Mouse (Mus musculus) leukemia stem cell, adult 10-12 weeks (primary cell): ENCODE data around the gene Gm11758. TPM values are rescaled to one million over a fixed set of nuclear protein-coding genes. Genes with fewer than 3 reads are reported as not detected.

Experiments
- polyA plus RNA-seq: library from polyadenylated mRNA; stranded (reverse); fragments of >175 nt; gene quantifications from 2 replicates; pipeline ENCODE4 v1.2.3, GENCODE M21; 2012; ENCODE audit warnings: low replicate concordance

The Gm11758 gene
- polyA plus RNA-seq, result not detected in 2 replicates

DNA sequence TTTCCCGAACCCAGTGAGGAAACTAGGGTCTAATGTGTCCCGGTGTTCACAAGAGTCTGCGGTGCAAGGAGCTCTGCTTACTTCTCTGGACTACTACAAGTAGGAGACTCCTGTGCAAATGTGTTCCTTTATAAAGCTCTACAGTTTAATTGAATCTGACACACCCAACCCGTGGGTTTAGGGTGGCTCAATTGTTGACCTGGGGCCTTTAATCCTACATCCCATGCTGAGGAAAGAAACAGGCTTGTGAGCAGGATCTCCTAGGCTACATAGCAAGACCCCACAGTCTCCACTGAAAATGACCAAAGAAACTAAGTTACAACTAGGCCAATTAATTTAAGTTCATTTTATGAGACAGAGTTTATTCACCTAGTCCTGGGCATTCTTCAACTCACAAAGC is at the start of gene Gm11758:
Gm11758 (minus strand) TSS at position 101 of the 400 bp plus-strand sequence.

GRCm38 (mm10) chr4:73920660-73921059 is 44.6 kb upstream of the Gm11758 start, which contains the start of gene Gm11756:
Gene Gm11756, minus strand, starts transcription at chr4:73920760.

DNA sequence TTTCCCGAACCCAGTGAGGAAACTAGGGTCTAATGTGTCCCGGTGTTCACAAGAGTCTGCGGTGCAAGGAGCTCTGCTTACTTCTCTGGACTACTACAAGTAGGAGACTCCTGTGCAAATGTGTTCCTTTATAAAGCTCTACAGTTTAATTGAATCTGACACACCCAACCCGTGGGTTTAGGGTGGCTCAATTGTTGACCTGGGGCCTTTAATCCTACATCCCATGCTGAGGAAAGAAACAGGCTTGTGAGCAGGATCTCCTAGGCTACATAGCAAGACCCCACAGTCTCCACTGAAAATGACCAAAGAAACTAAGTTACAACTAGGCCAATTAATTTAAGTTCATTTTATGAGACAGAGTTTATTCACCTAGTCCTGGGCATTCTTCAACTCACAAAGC is 29.8 kb upstream of the Gm11758 start, which contains the start of gene Gm13871:
Gm13871 (minus strand) TSS at position 101 of the 400 bp plus-strand sequence.

GRCm38 (mm10) chr4:73891012-73891411 is 14.9 kb upstream of the Gm11758 start, which contains the start of gene Gm11757:
Gene Gm11757, minus strand, starts transcription at chr4:73891112.

Other genes with a start within 250 kb of the Gm11758 start
- gene Gm11236, start 238.1 kb downstream of the Gm11758 start, polyA plus RNA-seq, result not detected in 2 replicates
- not detected in 2 replicates for gene Gm11239, start 207.9 kb downstream of the Gm11758 start, polyA plus RNA-seq
- gene Gm428, start 192.8 kb downstream of the Gm11758 start, polyA plus RNA-seq, result not detected in 2 replicates
- gene Rasef, start 85.3 kb downstream of the Gm11758 start, polyA plus RNA-seq, result 0.09 TPM in 1 of 2 replicates, not detected in the other
- not detected in 2 replicates for gene Gm11757, start 14.8 kb upstream of the Gm11758 start, polyA plus RNA-seq
- gene Gm13871, start 29.7 kb upstream of the Gm11758 start, polyA plus RNA-seq, result not detected in 2 replicates
- gene Gm11756, start 44.5 kb upstream of the Gm11758 start, polyA plus RNA-seq, result not detected in 2 replicates
- not detected in 2 replicates for gene 2310002L09Rik, start 74.6 kb upstream of the Gm11758 start, polyA plus RNA-seq
- gene Frmd3, start 137.2 kb upstream of the Gm11758 start, polyA plus RNA-seq, result not detected in 2 replicates